Mouse (Mus musculus): ENCODE measurements around the gene Fam53b. TPM values are rescaled to one million over a fixed set of nuclear protein-coding genes. Genes with fewer than 3 reads are reported as not detected.

Fam53b gene
- polyA plus RNA-seq, 1 experiment from 2014 or later = 31.2 TPM

- no peak overlapping the region for H3K4me3 ChIP-seq (ENCODE audit: low read depth, low read length)
- no peak for TF ChIP-seq CTCF (IDR thresholded peaks at IDR 0.05)
- TF ChIP-seq EP300 (IDR thresholded peaks at IDR 0.05) = no peak
- no peaks in the 10 kb centered on the region for H3K9me3 ChIP-seq (ENCODE audit: low read length)
- no peak overlapping the region for H3K4me2 ChIP-seq (replicated peaks; ENCODE audit: low read depth, low read length)
- peaks cover 31% of the 10 kb centered on the region for H3K4me1 ChIP-seq (ENCODE audit: insufficient read depth, low read depth, low read length)
- H3K9ac ChIP-seq (replicated peaks; ENCODE audit: low read depth) = no peak overlapping the region
- peak; percentile 23 for DNase-seq (ENCODE audit: low spot score)
- H3K36me3 ChIP-seq (ENCODE audit: insufficient read depth, low read length) = no peaks in the 10 kb centered on the region
- H3K27me3 ChIP-seq (replicated peaks; ENCODE audit: insufficient read depth, low read length) = no peaks in the 10 kb centered on the region
- no peak overlapping the region for H3K27ac ChIP-seq (ENCODE audit: low read length)
- peak; percentile 23 for ATAC-seq
- WGBS = 29% methylated on average over 2 of the region's 2 CpGs
Observed at GRCm38 (mm10) chr7:132687897-132688296, 125.8 kb downstream of the Fam53b start.

- no peaks in the 10 kb centered on the region for H3K9me3 ChIP-seq (ENCODE audit: low read length)
- WGBS = 86% methylated on average over 3 of the region's 3 CpGs
- ATAC-seq (no peak), DNase-seq (ENCODE audit: low spot score) (peak; percentile 43)
- H3K9ac ChIP-seq (replicated peaks; ENCODE audit: low read depth) = no peak overlapping the region
- H3K27me3 ChIP-seq (replicated peaks; ENCODE audit: insufficient read depth, low read length) = no peaks in the 10 kb centered on the region
- H3K36me3 ChIP-seq (ENCODE audit: insufficient read depth, low read length) = no peaks in the 10 kb centered on the region
- no peak overlapping the region for H3K4me2 ChIP-seq (replicated peaks; ENCODE audit: low read depth, low read length)
- H3K4me1 ChIP-seq (ENCODE audit: insufficient read depth, low read depth, low read length) = peaks cover 31% of the 10 kb centered on the region
- TF ChIP-seq CTCF (IDR thresholded peaks at IDR 0.05) (no peak), EP300 (IDR thresholded peaks at IDR 0.05) (no peak)
- H3K27ac ChIP-seq (ENCODE audit: low read length) = no peak overlapping the region
- no peak overlapping the region for H3K4me3 ChIP-seq (ENCODE audit: low read depth, low read length)
Observed at GRCm38 (mm10) chr7:132686515-132686914, 127.2 kb downstream of the Fam53b start.

GRCm38 (mm10) chr7:132683923-132684322 is 129.8 kb downstream of the Fam53b start:
- WGBS = 76% methylated on average over 4 of the region's 4 CpGs
- TF ChIP-seq CTCF (IDR thresholded peaks at IDR 0.05) (no peak), EP300 (IDR thresholded peaks at IDR 0.05) (no peak)
- Histone ChIP-seq H3K4me2 (replicated peaks; ENCODE audit: low read depth, low read length) (no peak overlapping the region), H3K36me3 (ENCODE audit: insufficient read depth, low read length) (no peaks in the 10 kb centered on the region), H3K9me3 (ENCODE audit: low read length) (no peaks in the 10 kb centered on the region), H3K27ac (ENCODE audit: low read length) (no peak overlapping the region), H3K9ac (replicated peaks; ENCODE audit: low read depth) (no peak overlapping the region), H3K4me1 (ENCODE audit: insufficient read depth, low read depth, low read length) (peaks cover 18% of the 10 kb centered on the region), H3K4me3 (ENCODE audit: low read depth, low read length) (no peak overlapping the region), H3K27me3 (replicated peaks; ENCODE audit: insufficient read depth, low read length) (no peaks in the 10 kb centered on the region)
- ATAC-seq (no peak), DNase-seq (ENCODE audit: low spot score) (no peak)

- H3K9me3 ChIP-seq (ENCODE audit: low read length) = no peaks in the 10 kb centered on the region
- H3K9ac ChIP-seq (replicated peaks; ENCODE audit: low read depth) = no peak overlapping the region
- 71% methylated on average over 3 of the region's 3 CpGs for WGBS
- H3K4me2 ChIP-seq (replicated peaks; ENCODE audit: low read depth, low read length) = no peak overlapping the region
- DNase-seq (ENCODE audit: low spot score) (no peak), ATAC-seq (no peak)
- peaks cover 8% of the 10 kb centered on the region; the same call in 1 of the 2 replicates for H3K4me1 ChIP-seq (ENCODE audit: insufficient read depth, low read depth, low read length)
- no peak overlapping the region for H3K27ac ChIP-seq (ENCODE audit: low read length)
- H3K27me3 ChIP-seq (replicated peaks; ENCODE audit: insufficient read depth, low read length) = no peaks in the 10 kb centered on the region
- H3K4me3 ChIP-seq (ENCODE audit: low read depth, low read length) = no peak overlapping the region
- TF ChIP-seq EP300 (IDR thresholded peaks at IDR 0.05) (no peak), CTCF (IDR thresholded peaks at IDR 0.05) (no peak)
- no peaks in the 10 kb centered on the region for H3K36me3 ChIP-seq (ENCODE audit: insufficient read depth, low read length)
Observed at GRCm38 (mm10) chr7:132682901-132683300, 130.8 kb downstream of the Fam53b start.

- no peak for DNase-seq (ENCODE audit: low spot score)
- TF ChIP-seq CTCF (IDR thresholded peaks at IDR 0.05) (no peak), EP300 (IDR thresholded peaks at IDR 0.05) (no peak)
- H3K27ac ChIP-seq (ENCODE audit: low read length) = no peak overlapping the region
- ATAC-seq = no peak
- H3K9ac ChIP-seq (replicated peaks; ENCODE audit: low read depth) = no peak overlapping the region
- H3K27me3 ChIP-seq (replicated peaks; ENCODE audit: insufficient read depth, low read length) = no peaks in the 10 kb centered on the region
- WGBS = 90% methylated on average over 3 of the region's 3 CpGs
- H3K36me3 ChIP-seq (ENCODE audit: insufficient read depth, low read length) = no peaks in the 10 kb centered on the region
- no peak overlapping the region for H3K4me2 ChIP-seq (replicated peaks; ENCODE audit: low read depth, low read length)
- H3K4me3 ChIP-seq (ENCODE audit: low read depth, low read length) = no peak overlapping the region
- H3K9me3 ChIP-seq (ENCODE audit: low read length) = no peaks in the 10 kb centered on the region
- peaks cover 2% of the 10 kb centered on the region; the same call in 1 of the 2 replicates for H3K4me1 ChIP-seq (ENCODE audit: insufficient read depth, low read depth, low read length)
Observed at GRCm38 (mm10) chr7:132682336-132682735, 131.3 kb downstream of the Fam53b start.

- TF ChIP-seq EP300 (IDR thresholded peaks at IDR 0.05) = no peak
- TF ChIP-seq CTCF (IDR thresholded peaks at IDR 0.05) = no peak
- H3K9ac ChIP-seq (replicated peaks; ENCODE audit: low read depth) = no peak overlapping the region
- 86% methylated on average over 1 of the region's 1 CpGs for WGBS
- H3K9me3 ChIP-seq (ENCODE audit: low read length) = no peaks in the 10 kb centered on the region
- no peak for DNase-seq (ENCODE audit: low spot score)
- no peaks in the 10 kb centered on the region for H3K36me3 ChIP-seq (ENCODE audit: insufficient read depth, low read length)
- no peaks in the 10 kb centered on the region for H3K4me1 ChIP-seq (ENCODE audit: insufficient read depth, low read depth, low read length)
- ATAC-seq = no peak
- no peak overlapping the region for H3K27ac ChIP-seq (ENCODE audit: low read length)
- no peak overlapping the region for H3K4me3 ChIP-seq (ENCODE audit: low read depth, low read length)
- no peak overlapping the region for H3K4me2 ChIP-seq (replicated peaks; ENCODE audit: low read depth, low read length)
- H3K27me3 ChIP-seq (replicated peaks; ENCODE audit: insufficient read depth, low read length) = no peaks in the 10 kb centered on the region
Observed at GRCm38 (mm10) chr7:132681831-132682230, 131.9 kb downstream of the Fam53b start.

- H3K4me3 ChIP-seq (ENCODE audit: low read depth, low read length) = no peak overlapping the region
- no peaks in the 10 kb centered on the region for H3K4me1 ChIP-seq (ENCODE audit: insufficient read depth, low read depth, low read length)
- H3K36me3 ChIP-seq (ENCODE audit: insufficient read depth, low read length) = no peaks in the 10 kb centered on the region
- no peak overlapping the region for H3K4me2 ChIP-seq (replicated peaks; ENCODE audit: low read depth, low read length)
- DNase-seq (ENCODE audit: low spot score) (no peak), ATAC-seq (no peak)
- H3K9me3 ChIP-seq (ENCODE audit: low read length) = no peaks in the 10 kb centered on the region
- H3K27ac ChIP-seq (ENCODE audit: low read length) = no peak overlapping the region
- H3K27me3 ChIP-seq (replicated peaks; ENCODE audit: insufficient read depth, low read length) = no peaks in the 10 kb centered on the region
- TF ChIP-seq EP300 (IDR thresholded peaks at IDR 0.05) (no peak), CTCF (IDR thresholded peaks at IDR 0.05) (no peak)
- H3K9ac ChIP-seq (replicated peaks; ENCODE audit: low read depth) = no peak overlapping the region
- WGBS = 82% methylated on average over 11 of the region's 11 CpGs
Observed at GRCm38 (mm10) chr7:132681296-132681695, 132.4 kb downstream of the Fam53b start.

Data from lung, postnatal 0 days (tissue).